Mouse (Mus musculus) hindbrain, embryonic 14.5 days (tissue): ENCODE measurements around the gene Gsn. TPM values are rescaled to one million over a fixed set of nuclear protein-coding genes. Genes with fewer than 3 reads are reported as not detected.

Experiments
- ATAC-seq: fragments of 200-750 bp; cut with Nextera tagmentation; 2 replicates; pipeline ENCODE4 v1.8.0; 2017; ENCODE audit warnings: moderate number of reproducible peaks, mild to moderate bottlenecking, moderate TSS enrichment, moderate library complexity; ENCODE audit not compliant: low FRiP score
- DNase-seq: peaks from one replicate; pipeline ENCODE4 v3.0.0-alpha.2; 2015; ENCODE audit warnings: low spot score
- H3K27ac ChIP-seq: fragments of 300-500 bp; sonication (generic); 2 replicates; pipeline ENCODE4 v1.5.1; 2014; ENCODE audit warnings: mild to moderate bottlenecking, moderate library complexity
- H3K27me3 ChIP-seq: fragments of 300-500 bp; sonication (generic); 2 replicates; pipeline ENCODE4 v1.6.1; 2014; ENCODE audit warnings: mild to moderate bottlenecking, low read length, mixed read lengths; ENCODE audit not compliant: control insufficient read depth, insufficient read depth
- H3K36me3 ChIP-seq: fragments of 300-500 bp; sonication (generic); replicated peaks from 2 replicates; pipeline ENCODE4 v1.6.1; 2014; ENCODE audit not compliant: control insufficient read depth, insufficient read depth
- H3K4me1 ChIP-seq: fragments of 300-500 bp; sonication (generic); replicated peaks from 2 replicates; pipeline ENCODE4 v1.6.1; 2014; ENCODE audit warnings: antibody characterized with exemption, low read length, mixed read lengths; ENCODE audit not compliant: control insufficient read depth, insufficient read depth
- H3K4me2 ChIP-seq: fragments of 300-500 bp; sonication (generic); replicated peaks from 2 replicates; pipeline ENCODE4 v1.6.1; 2014; ENCODE audit warnings: mild to moderate bottlenecking, moderate library complexity
- H3K4me3 ChIP-seq: fragments of 300-500 bp; sonication (generic); replicated peaks from 2 replicates; pipeline ENCODE4 v1.5.1; 2014; ENCODE audit warnings: mild to moderate bottlenecking, low read length
- H3K9ac ChIP-seq: fragments of 300-500 bp; sonication (generic); 2 replicates; pipeline ENCODE4 v1.6.1; 2014
- H3K9me3 ChIP-seq: fragments of 300-500 bp; sonication (generic); 2 replicates; pipeline ENCODE4 v1.6.1; 2016; ENCODE audit warnings: low read length; ENCODE audit not compliant: control insufficient read depth
- WGBS: fragments of 180-500 bp; shearing (Covaris S2); extraction: QIAGEN DNeasy Blood & Tissue Kit; methylation state at CpG from one replicate; pipeline ENCODE4 v1.1.7; 2014; 5-methylcytosine and 5-hydroxymethylcytosine counted together
- polyA plus RNA-seq: library from polyadenylated mRNA; unstranded; fragments of >200 nt; fragmentation: Nextera tagmentation; extraction: Ambion mirVana; gene quantifications from 2 replicates; pipeline ENCODE4 v1.2.1, GENCODE M21; 2014

Gene Gsn
- polyA plus RNA-seq, 1 experiment from 2014 or later, result 31.4 TPM

- Histone ChIP-seq H3K36me3 (no peaks in the 10 kb centered on the region), H3K9ac (no peak overlapping the region), H3K4me3 (no peak overlapping the region), H3K4me2 (no peak overlapping the region), H3K4me1 (peaks cover 7% of the 10 kb centered on the region), H3K9me3 (no peaks in the 10 kb centered on the region), H3K27me3 (no peaks in the 10 kb centered on the region), H3K27ac (no peak overlapping the region)
- DNase-seq, result no peak
- no peak for ATAC-seq
- 99% methylated on average over 3 of the region's 3 CpGs for WGBS
These were observed 37.4 kb upstream of the Gsn start for GRCm38 (mm10) chr2:35218736-35219135.

DNA sequence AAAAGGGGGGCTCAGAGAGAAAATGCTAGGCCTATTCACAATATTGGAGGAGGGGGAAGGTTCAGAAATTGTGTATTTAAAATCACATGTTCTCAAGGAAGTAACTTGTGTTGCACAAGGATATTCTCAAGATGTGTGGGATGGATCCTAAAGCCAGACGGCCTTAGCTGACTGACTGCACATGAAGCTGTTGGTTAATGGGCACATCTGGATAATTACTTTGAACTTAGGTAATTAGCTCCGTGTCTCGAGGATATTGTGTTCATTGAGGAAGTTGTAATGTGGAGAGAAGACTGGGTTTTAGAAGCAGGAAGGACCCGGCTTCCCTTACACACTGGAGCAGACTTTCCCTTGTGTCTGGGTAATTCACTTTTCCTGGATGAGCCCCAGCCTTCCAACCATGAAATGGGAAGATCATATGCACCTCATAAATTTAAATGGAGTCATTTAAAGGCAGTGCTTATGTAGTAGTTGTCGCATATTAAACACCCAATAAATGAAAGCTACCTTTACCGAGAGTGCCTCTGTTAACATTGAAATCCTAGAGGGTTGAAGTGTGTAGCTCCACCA is 33.3 kb upstream of the Gsn start:
- Histone ChIP-seq H3K9me3 (no peaks in the 10 kb centered on the region), H3K4me2 (no peak overlapping the region), H3K4me3 (no peak overlapping the region), H3K9ac (no peak overlapping the region), H3K36me3 (no peaks in the 10 kb centered on the region), H3K27me3 (no peaks in the 10 kb centered on the region), H3K27ac (no peak overlapping the region; the same call in 1 of the 2 replicates), H3K4me1 (no peaks in the 10 kb centered on the region)
- ATAC-seq (no peak), DNase-seq (no peak)
- WGBS, result 72% methylated on average over 6 of the region's 6 CpGs

GRCm38 (mm10) chr2:35224285-35224684 is 31.9 kb upstream of the Gsn start:
- DNase-seq (no peak), ATAC-seq (no peak)
- no peak overlapping the region for H3K4me2 ChIP-seq
- H3K36me3 ChIP-seq, result no peaks in the 10 kb centered on the region
- no peak overlapping the region for H3K27ac ChIP-seq
- no peaks in the 10 kb centered on the region for H3K4me1 ChIP-seq
- H3K27me3 ChIP-seq, result no peaks in the 10 kb centered on the region
- no peaks in the 10 kb centered on the region for H3K9me3 ChIP-seq
- H3K9ac ChIP-seq, result no peak overlapping the region
- whole genome bisulfite sequencing, result 91% methylated on average over 15 of the region's 15 CpGs
- H3K4me3 ChIP-seq, result no peak overlapping the region

DNA sequence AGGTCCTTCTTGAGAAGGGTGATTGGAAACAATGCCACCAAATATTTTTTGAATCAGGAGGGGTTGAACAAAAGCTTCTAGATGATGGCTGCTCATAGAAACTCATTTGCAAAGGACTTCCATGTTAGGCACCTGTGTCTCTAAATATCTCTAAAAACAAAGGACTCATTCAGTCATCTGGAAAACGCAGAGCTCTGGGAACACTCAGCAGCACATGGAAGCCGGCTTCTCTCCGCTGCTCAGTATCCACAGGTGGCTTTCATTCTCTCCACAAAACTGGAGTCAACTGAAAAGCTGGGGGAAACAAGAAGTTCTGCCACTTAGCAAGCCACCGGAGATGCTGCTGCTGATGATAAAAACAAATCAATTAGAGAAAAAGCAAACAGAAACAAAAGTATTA is 28.0 kb upstream of the Gsn start:
- H3K36me3 ChIP-seq, result no peaks in the 10 kb centered on the region
- H3K27ac ChIP-seq, result no peak overlapping the region
- no peak overlapping the region for H3K4me3 ChIP-seq
- H3K4me1 ChIP-seq, result no peaks in the 10 kb centered on the region
- no peaks in the 10 kb centered on the region for H3K27me3 ChIP-seq
- 54% methylated on average over 4 of the region's 4 CpGs for WGBS
- no peak overlapping the region for H3K9ac ChIP-seq
- no peak overlapping the region for H3K4me2 ChIP-seq
- DNase-seq, result no peak
- no peaks in the 10 kb centered on the region for H3K9me3 ChIP-seq
- no peak for ATAC-seq

DNA sequence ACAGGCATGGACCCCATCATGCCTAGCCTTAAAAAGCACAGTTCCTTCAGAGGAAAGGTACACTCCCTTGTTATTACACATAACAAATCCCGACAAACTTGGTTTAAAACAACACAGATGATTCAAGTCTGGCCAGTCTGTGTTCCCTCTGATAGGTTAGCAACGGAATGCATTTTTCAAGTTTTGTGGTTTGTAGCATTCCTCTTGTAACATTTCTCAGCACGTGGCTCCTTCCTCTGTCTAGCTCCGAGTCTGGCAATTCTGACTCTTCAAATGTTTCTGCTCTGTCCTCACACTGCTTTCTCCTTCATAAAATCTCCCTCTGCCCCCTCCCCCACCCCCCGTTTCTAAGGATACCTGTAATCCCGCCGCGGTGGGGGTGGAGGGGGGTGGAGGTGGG is 26.0 kb upstream of the Gsn start:
- H3K9me3 ChIP-seq, result no peaks in the 10 kb centered on the region
- no peak overlapping the region for H3K9ac ChIP-seq
- no peak overlapping the region for H3K4me3 ChIP-seq
- ATAC-seq (no peak), DNase-seq (no peak)
- H3K4me1 ChIP-seq, result no peaks in the 10 kb centered on the region; the same call in 1 of the 2 replicates
- no peak overlapping the region for H3K4me2 ChIP-seq
- 35% methylated on average over 8 of the region's 8 CpGs for WGBS
- H3K36me3 ChIP-seq, result no peaks in the 10 kb centered on the region
- H3K27me3 ChIP-seq, result no peaks in the 10 kb centered on the region
- no peak overlapping the region for H3K27ac ChIP-seq

DNA sequence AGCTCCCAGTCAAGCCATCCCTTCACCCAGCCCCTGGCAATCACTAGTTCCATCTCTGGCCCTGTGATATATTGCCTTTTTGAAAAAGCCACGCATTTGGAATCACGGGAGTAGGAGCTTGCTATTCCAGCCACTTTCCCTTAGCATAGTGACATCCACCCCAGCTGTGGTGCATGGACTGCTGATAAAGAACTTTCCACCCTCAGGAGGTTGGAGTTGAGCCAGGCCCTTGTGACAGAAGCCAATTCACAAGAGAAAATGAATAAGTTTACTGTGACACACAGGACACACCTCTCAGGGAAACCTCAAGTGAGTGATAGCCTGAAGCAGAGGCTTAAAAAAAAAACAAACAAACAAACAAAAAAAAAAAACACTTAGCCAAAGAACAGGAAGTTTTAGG is 24.3 kb upstream of the Gsn start:
- H3K9ac ChIP-seq, result no peak overlapping the region
- ATAC-seq, result no peak
- H3K9me3 ChIP-seq, result no peaks in the 10 kb centered on the region
- no peaks in the 10 kb centered on the region for H3K27me3 ChIP-seq
- WGBS, result 45% methylated on average over 2 of the region's 2 CpGs
- no peaks in the 10 kb centered on the region; the same call in 1 of the 2 replicates for H3K4me1 ChIP-seq
- no peaks in the 10 kb centered on the region for H3K36me3 ChIP-seq
- no peak overlapping the region for H3K4me3 ChIP-seq
- no peak overlapping the region for H3K4me2 ChIP-seq
- no peak for DNase-seq
- H3K27ac ChIP-seq, result no peak overlapping the region

DNA sequence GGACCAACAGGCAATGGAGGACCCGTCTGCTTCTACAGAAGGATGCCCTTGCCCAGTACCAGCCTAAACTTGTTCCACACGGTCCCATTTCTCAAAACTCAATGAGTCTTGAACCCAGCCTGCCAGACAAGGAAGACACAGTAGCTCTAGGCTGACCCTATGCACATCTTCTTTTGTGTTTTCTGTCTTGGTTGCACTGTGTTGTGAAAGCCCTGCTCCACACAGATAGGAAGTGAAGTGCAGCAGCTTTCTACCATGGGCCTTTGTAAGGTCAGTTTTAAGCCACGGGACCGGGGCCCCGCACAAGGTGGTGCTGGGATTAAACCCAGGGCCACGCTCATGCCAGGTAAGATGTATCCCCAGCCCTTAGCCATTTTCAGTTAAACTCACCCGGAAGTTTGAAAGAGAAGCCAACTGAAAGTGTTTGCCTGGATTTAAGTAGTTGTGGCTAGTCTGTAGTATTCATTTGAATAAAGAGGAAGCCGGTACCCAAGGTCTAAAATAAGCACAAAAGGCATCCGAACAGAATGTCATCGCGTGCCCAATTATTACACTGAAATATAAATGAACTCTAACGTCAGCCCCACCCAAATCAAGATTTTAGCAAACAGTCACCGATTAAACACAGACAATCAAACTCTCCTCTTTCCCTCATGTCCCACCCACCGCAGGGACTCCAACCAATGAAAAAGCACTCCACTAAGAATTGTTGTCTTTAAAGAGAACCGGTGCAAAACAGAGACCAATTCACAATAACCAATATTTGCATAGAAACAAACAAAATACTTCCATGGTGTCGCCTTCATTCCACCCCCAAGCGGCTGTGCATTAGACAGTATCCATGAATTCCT is 23.4 kb upstream of the Gsn start:
- no peak overlapping the region for H3K4me2 ChIP-seq
- H3K9ac ChIP-seq, result no peak overlapping the region
- H3K4me3 ChIP-seq, result no peak overlapping the region
- H3K36me3 ChIP-seq, result no peaks in the 10 kb centered on the region
- H3K4me1 ChIP-seq, result no peaks in the 10 kb centered on the region; the same call in 1 of the 2 replicates
- H3K27me3 ChIP-seq, result no peaks in the 10 kb centered on the region
- no peak for DNase-seq
- no peaks in the 10 kb centered on the region for H3K9me3 ChIP-seq
- ATAC-seq, result no peak
- no peak overlapping the region for H3K27ac ChIP-seq
- 72% methylated on average over 17 of the region's 17 CpGs for WGBS

- Histone ChIP-seq H3K36me3 (no peaks in the 10 kb centered on the region), H3K4me3 (no peak overlapping the region), H3K4me2 (no peak overlapping the region), H3K9ac (no peak overlapping the region), H3K27ac (no peak overlapping the region), H3K4me1 (no peaks in the 10 kb centered on the region; the same call in 1 of the 2 replicates), H3K27me3 (no peaks in the 10 kb centered on the region), H3K9me3 (no peaks in the 10 kb centered on the region)
- DNase-seq (no peak), ATAC-seq (no peak)
- WGBS, result 26% methylated on average over 3 of the region's 3 CpGs
These were observed 22.3 kb upstream of the Gsn start for GRCm38 (mm10) chr2:35233898-35234297.

- Histone ChIP-seq H3K9ac (no peak overlapping the region), H3K27me3 (no peaks in the 10 kb centered on the region), H3K4me2 (no peak overlapping the region), H3K4me1 (no peaks in the 10 kb centered on the region; the same call in 1 of the 2 replicates), H3K27ac (no peak overlapping the region), H3K36me3 (no peaks in the 10 kb centered on the region), H3K9me3 (no peaks in the 10 kb centered on the region), H3K4me3 (no peak overlapping the region)
- DNase-seq (no peak), ATAC-seq (no peak)
- WGBS, result 65% methylated on average over 6 of the region's 6 CpGs
These were observed 21.2 kb upstream of the Gsn start for GRCm38 (mm10) chr2:35235021-35235420.
